Comparison of ENCODE assay signal across 6 mouse cellular contexts in the genomic region with DNA sequence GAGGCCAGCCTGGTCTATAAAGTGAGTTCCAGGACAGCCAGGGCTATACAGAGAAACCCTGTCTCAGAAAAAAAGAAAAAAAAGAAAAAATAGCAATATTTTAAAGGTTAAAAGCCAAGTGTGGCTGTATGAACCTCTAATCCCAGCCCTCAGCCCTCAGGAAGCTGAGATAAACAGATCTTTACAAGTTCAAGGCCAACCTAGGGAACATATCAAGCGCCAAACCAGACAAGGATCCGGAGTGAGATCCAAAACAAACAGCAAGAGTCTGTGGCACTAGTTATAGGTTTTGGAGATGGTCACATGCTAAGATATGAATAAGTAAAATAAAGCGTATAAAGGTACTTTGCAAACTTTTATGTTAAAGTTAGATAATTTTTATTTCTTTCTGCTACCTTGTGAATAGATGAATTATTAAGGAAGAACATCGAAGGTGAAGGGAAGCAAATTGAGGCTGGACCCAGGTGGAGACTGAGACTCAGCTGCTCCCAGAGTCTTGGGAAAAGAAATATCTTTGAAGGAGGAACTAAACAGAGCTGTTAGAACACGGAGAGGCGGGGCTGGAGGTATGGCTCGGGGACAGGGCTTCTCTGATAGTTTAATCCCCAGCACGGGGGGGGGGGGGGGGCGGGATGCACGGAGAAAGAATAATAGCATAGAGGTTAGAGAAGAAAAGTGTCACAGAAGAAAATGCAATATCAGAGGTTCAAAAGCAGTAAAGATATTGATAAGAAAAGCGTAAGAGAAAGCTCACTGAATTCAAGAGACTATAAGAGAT.
"Had no signal": no experiment of that assay in that cellular context is flagged by ENCODE, and none has a peak within 500 bp of the region (broad histone marks: within the 10 kb centered on the region; RNA-seq: fewer than 3 reads in every experiment).

No protein-coding gene starts in this region.

- H3K4me1 ChIP-seq: limb, embryonic 12.5 days had no signal

- H3K27ac ChIP-seq: kidney, postnatal 0 days; limb, embryonic 12.5 days; midbrain, embryonic 13.5 days had no signal

- H3K4me2 ChIP-seq: limb, embryonic 12.5 days; midbrain, embryonic 13.5 days had no signal

- H3K9ac ChIP-seq: limb, embryonic 12.5 days; midbrain, embryonic 13.5 days had no signal

- H3K36me3 ChIP-seq: limb, embryonic 12.5 days; midbrain, embryonic 13.5 days had no signal

- H3K4me3 ChIP-seq: limb, embryonic 12.5 days; midbrain, embryonic 13.5 days had no signal

- ATAC-seq: midbrain, embryonic 13.5 days had no signal

- DNase-seq: layer of hippocampus, adult 9-11 months; layer of hippocampus, postnatal 36 days; right cerebral cortex, postnatal 14 days had no signal

- H3K9me3 ChIP-seq: limb, embryonic 12.5 days; midbrain, embryonic 13.5 days had no signal
